Mouse (Mus musculus) bone marrow macrophage, adult 2 months (primary cell): ENCODE results near the gene Agap1. TPM values are rescaled to one million over a fixed set of nuclear protein-coding genes. Genes with fewer than 3 reads are reported as not detected.
A peak's percentile ranks its signal among the peaks of the same experiment; 100 is the strongest.

ENCODE experiments used
- H3K27ac ChIP-seq: 2 replicates; pipeline ENCODE4 v1.5.1; 2012; ENCODE audit warnings: low read depth, low read length; ENCODE audit not compliant: insufficient read depth
- H3K4me1 ChIP-seq: 2 replicates; pipeline ENCODE4 v1.6.1; 2012; ENCODE audit warnings: low read length; ENCODE audit not compliant: control insufficient read depth, insufficient read depth
- H3K4me3 ChIP-seq: 2 replicates; pipeline ENCODE4 v1.5.1; 2012; ENCODE audit warnings: mild to moderate bottlenecking, low read length, moderate library complexity; ENCODE audit not compliant: insufficient read depth
- CTCF ChIP-seq: IDR thresholded peaks from 2 replicates; pipeline ENCODE4 v1.5.1; 2012; ENCODE audit warnings: low read depth, mild to moderate bottlenecking, low read length, moderate library complexity
- POLR2A ChIP-seq: IDR thresholded peaks from 2 replicates; pipeline ENCODE4 v1.6.1; 2012; ENCODE audit warnings: mild to moderate bottlenecking, low read depth, low read length, borderline replicate concordance
- polyA plus RNA-seq: library from polyadenylated mRNA; stranded (reverse); fragments of >200 nt; gene quantifications from 2 replicates; pipeline ENCODE4 v1.2.4, GENCODE M21; 2012; ENCODE audit not compliant: missing spikeins, insufficient read depth, insufficient read length

Agap1 gene
- polyA plus RNA-seq, 1 experiment: 14.8 TPM

DNA sequence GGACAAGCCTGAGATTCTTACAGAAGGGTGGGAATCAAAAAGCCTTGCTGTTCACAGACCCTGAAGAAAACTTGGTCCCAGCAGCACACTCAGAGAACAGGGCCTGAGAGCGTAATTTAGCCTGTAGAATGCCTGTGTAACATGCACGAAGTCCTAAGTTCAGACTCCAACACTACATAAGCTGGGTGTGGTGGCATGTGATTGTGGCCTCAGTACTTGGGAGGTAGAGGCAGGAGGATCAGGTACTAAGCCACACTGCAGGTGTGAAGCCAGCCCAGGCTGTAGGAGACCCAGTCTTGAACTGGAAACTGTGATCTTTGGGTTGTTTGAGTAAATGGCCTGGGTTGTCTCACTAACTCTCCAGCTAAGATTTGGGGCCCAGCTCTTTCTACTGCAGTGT, 180.5 kb downstream of the Agap1 start:
- Histone ChIP-seq H3K4me3 (no peak overlapping the region), H3K27ac (no peak overlapping the region), H3K4me1 (peaks cover 5% of the 10 kb centered on the region)
- TF ChIP-seq POLR2A (no peak), CTCF (no peak)

DNA sequence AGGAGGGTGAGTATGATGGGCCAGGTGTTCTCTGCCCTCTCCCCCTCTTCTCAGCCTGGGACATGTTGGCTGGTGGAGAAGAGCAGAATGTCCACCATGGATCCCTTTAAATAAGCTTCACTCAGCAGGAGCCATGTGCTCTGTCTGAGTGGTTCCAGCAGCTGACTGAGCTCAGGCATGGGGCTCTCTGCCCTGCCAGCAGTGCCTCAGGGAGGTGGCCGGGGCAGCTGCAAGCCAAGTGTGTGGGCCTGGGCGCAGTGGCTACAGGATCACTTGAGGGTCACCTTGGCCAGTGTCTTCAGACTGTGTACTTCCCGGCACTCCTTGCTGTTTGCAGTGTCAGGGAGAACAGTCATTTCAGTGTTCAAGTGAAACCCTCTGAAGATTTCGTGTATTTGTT, 183.1 kb downstream of the Agap1 start:
- Histone ChIP-seq H3K4me1 (peaks cover 5% of the 10 kb centered on the region), H3K27ac (no peak overlapping the region), H3K4me3 (no peak overlapping the region)
- no peak for TF ChIP-seq POLR2A
- TF ChIP-seq CTCF: no peak

DNA sequence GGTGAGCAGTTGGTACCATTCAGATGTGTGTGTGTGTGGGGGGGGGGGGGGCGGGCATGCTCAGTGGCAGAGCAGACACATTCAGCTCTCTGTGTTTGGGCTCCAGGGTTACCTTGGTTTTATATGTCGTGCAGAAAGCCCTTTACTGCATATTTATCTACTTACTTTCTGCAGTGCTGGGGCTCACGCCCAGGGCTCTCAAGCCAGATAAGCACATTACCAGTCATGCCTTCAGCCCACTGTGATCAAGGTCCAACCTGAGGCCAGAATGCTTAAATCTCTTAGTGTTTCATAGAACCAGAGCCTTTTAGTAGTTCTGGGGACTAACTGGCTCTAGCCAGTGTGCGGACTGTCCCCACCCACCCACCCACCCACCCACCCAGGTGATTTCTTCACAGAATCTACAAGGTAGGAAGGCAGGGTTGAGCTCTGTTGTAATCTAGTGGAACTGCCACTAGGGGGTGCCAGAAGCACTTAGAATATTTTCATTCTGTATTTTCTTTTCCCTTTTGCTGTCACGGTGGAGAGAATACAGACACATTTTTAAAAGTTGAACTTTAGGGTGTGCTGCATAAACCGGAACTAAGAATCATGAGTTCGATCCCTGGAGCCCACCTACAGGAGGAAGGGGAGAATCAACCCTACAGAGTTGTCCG, 189.0 kb downstream of the Agap1 start:
- TF ChIP-seq CTCF: no peak
- no peak for TF ChIP-seq POLR2A
- Histone ChIP-seq H3K4me3 (peak overlapping the region; percentile 63), H3K4me1 (peaks cover 5% of the 10 kb centered on the region), H3K27ac (peak overlapping the region; percentile 62)

DNA sequence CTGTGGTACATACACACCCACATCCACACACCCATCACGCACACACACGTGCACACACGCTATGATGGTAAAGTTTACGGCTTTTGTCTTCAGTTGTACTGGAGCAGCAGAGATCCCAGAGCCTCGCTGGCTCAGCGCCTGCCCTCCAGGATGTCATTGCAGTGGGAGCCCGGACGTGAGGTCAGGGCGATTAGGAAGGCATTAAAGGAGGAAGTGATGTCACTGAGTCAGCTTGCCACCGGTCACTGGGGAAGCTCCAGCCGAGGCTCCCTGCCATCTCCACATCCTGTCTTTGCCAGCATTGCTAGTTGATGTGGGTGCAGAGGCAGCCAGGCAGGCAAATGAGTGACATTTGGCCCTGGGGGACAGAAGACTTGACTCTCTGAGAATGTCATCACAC, 189.5 kb downstream of the Agap1 start:
- Histone ChIP-seq H3K4me3 (peak overlapping the region; percentile 63), H3K4me1 (peaks cover 5% of the 10 kb centered on the region), H3K27ac (peak overlapping the region; percentile 62)
- TF ChIP-seq CTCF: no peak
- no peak for TF ChIP-seq POLR2A

DNA sequence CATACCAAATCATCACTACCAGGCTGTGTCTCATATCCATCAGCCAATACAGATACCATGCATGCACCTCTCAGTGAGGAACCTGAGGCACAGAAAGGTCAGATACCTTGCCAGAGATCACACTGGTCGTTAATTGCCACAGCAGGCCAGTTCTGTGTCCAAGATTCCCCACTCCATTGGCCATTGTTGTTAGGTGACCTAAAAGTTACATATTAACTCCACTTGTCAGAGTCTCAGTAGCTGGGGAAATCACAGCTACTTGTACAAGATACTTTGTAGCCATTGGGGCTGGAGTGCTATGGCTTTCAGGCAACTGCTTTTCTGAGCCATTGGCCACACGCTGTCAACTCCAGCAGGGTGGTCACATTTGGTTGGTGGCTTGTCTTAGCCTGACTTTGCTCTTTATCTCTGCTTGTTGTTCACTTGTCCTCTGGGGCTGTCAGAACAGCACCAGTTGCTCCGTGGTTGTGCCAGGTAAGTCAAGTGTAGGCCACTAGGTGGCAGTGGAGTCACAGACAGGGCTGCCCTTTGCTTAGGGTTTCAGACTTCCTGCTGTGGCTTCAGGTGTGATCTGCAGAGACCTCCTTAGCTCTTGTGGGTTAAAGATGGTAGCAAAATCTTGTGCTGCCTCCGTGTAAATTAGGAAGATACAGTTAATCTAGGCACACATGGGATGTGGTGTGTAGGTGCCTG, 191.9 kb downstream of the Agap1 start:
- Histone ChIP-seq H3K4me3 (no peak overlapping the region), H3K4me1 (peaks cover 5% of the 10 kb centered on the region), H3K27ac (no peak overlapping the region)
- TF ChIP-seq POLR2A: no peak
- TF ChIP-seq CTCF: peak; percentile 91

DNA sequence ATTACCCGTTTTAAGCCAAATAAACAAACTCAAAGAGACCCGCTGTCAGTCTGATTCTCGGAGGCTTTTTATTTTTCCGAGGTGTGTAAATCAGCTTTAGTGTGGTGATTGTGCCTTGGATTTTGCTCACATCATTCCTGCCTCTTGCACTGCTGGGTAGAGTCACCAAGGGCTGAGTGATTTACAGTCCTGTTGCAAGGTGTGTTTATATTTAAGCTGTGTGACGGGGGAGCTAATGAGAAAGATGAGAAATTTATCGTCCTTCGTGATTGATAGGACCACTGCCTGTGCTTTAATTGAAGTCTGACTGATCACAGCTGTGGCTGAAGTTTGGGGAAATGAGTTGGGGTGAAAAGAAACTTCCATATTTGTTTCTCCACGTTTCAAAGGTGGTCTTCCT, 192.9 kb downstream of the Agap1 start:
- peaks cover 5% of the 10 kb centered on the region for H3K4me1 ChIP-seq
- no peak overlapping the region for H3K4me3 ChIP-seq
- no peak overlapping the region for H3K27ac ChIP-seq
- TF ChIP-seq CTCF (no peak), POLR2A (no peak)

DNA sequence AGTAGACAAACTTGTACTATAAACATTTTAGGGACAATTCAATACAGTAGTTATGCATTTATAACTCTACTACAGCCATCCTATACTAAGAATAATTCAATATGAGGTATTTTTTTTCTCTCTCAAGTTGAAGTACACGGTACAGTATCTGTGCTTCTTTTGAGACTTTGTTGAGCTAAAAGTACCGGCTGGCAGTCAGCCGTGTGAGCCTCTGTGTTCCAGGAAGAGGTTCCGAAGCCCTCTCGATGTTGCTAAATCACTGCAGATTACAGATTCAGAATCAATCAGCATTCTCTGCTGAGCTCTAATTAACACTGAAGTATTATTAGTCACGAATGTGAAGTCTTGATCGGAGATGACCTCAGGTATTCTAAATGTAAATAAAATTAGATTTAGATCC, 196.0 kb downstream of the Agap1 start:
- no peak for TF ChIP-seq POLR2A
- TF ChIP-seq CTCF: no peak
- no peak overlapping the region for H3K4me3 ChIP-seq
- no peaks in the 10 kb centered on the region for H3K4me1 ChIP-seq
- H3K27ac ChIP-seq: no peak overlapping the region

DNA sequence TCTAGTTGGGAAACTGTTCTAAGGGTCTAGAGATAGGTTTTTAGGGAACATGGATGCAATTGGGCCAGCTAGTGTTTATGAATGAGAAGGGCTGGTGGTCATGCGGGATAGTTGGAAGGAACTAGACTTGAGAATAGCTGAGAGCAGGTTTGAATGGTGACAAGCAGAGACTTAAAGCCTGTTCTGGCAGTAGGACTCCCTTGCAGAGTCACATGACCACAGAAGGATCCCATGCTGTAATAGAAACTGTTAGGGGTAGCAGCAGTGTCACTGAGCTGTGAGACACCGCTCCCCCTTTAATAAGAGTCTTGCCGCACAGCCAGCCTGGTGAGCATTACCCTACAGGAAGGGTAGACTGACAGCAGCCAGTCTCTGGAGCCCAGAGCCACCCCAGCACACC, 201.6 kb downstream of the Agap1 start:
- H3K4me3 ChIP-seq: no peak overlapping the region
- peaks cover 16% of the 10 kb centered on the region for H3K4me1 ChIP-seq
- no peak for TF ChIP-seq POLR2A
- TF ChIP-seq CTCF: no peak
- no peak overlapping the region for H3K27ac ChIP-seq

DNA sequence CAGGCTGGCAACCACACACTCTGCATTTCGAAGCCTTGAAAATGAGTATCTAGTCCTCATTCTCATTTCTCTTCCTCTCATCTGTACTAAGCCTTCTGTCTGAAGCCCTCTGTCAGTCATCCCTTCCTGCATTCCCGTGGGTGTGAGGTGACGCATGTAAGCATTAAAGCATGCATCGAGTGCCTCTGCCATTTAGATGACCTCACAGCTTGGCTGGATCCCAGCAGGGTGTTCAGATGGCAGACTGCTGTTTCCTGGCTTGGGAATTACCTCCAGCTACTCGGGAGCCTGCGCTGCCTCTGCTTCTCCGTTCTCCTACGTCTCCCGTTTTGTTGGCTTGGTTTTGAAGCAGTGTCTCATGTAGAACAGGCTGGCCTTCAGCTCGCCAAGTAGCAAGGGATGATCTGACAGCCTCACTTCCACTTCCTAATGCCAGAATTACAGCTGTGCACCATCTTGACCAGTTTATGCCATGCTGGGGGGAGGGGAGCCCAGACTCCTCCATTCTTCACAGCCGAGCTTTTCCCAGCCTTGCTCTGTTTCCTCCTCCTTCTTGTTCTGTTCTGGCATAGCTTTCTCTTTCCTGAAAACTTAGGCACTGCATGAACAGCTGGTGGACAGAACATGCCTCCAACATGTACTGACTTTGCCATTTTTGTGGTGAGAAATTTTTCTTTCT, 202.2 kb downstream of the Agap1 start:
- Histone ChIP-seq H3K27ac (no peak overlapping the region), H3K4me1 (peaks cover 16% of the 10 kb centered on the region), H3K4me3 (no peak overlapping the region)
- no peak for TF ChIP-seq CTCF
- TF ChIP-seq POLR2A: no peak

DNA sequence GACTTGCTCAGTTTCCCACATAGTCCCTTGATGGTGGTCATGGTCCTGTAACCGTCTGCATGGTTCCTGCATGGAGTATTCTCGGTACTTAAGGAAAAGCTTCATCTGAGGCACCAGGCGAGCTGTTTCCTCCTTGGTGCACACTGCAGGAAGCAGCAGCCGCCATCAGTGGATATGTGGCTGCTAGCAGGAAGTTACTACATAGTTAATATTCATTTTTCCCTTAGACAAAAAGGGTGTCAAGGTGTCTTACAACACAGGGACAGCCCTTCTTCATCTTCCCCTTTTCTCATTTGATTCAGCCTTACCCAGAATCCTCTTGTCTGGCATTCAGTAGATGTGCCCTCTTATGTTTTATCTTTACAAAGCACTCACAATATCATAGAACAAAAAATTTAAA, 206.2 kb downstream of the Agap1 start:
- no peak overlapping the region for H3K4me3 ChIP-seq
- peaks cover 16% of the 10 kb centered on the region for H3K4me1 ChIP-seq
- no peak for TF ChIP-seq POLR2A
- TF ChIP-seq CTCF: no peak
- no peak overlapping the region for H3K27ac ChIP-seq

DNA sequence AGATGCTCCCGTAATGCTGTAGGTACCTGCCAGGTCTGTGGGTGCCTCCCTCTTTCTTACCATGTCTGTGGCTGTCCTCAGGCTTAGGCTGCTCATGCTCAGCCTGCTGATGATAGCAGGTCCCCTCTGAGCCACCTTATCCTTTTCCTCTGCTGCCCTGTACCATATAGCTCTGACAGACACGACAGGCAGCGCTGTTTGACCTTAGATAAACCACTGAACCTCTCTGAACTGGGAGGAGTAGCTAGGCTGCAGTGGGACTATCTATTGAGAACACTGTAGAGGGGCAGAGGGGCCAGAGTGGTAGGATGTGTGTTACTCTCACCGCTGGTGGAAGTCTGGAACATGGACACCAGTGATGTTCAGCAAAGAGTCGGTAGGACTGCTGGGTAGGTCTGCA, 211.5 kb downstream of the Agap1 start:
- Histone ChIP-seq H3K27ac (no peak overlapping the region), H3K4me1 (no peaks in the 10 kb centered on the region), H3K4me3 (no peak overlapping the region)
- no peak for TF ChIP-seq CTCF
- TF ChIP-seq POLR2A: no peak
